Mouse (Mus musculus): ENCODE data around the gene Elf1.
A peak's percentile ranks its signal among the peaks of the same experiment; 100 is the strongest.

Elf1 gene

DNA sequence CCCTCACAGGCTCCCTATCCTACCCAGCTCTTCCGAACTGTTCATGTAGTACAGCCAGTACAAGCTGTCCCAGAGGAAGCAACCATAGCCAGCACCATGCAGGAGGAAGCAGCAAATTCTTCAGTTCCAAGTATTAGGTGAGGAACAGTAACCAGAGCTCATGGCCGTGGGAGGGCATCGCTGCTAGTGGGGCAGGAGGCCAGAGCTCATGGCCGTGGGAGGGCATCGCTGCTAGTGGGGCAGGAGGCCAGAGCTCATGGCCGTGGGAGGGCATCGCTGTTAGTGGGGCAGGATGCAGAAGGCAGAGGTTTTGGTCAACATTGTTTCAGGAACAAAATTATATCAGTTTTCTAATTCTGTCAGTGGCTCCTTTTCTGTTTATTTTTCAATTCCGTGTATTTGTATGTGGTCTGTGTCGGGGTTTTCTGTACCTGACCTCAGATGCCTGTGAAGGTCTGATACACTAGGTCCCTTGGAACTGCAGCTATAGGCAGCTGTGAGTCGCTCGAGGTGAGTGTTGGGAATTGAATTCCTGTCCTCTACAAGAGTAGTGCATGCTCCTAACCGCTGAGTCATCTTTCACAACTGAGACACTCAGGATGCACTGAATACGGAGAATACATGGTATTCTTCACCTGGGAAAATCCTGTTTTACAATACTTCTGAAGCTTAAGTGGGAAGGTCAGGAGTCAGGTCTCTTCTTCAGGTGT, 92.6 kb downstream of the Elf1 start:
- peak; percentile 52 for DNase-seq (ENCODE audit: low read depth, low spot score)

GRCm38 (mm10) chr14:79574361-79574760, 93.4 kb downstream of the Elf1 start:
- no peak for DNase-seq (ENCODE audit: low read depth, low spot score)

DNA sequence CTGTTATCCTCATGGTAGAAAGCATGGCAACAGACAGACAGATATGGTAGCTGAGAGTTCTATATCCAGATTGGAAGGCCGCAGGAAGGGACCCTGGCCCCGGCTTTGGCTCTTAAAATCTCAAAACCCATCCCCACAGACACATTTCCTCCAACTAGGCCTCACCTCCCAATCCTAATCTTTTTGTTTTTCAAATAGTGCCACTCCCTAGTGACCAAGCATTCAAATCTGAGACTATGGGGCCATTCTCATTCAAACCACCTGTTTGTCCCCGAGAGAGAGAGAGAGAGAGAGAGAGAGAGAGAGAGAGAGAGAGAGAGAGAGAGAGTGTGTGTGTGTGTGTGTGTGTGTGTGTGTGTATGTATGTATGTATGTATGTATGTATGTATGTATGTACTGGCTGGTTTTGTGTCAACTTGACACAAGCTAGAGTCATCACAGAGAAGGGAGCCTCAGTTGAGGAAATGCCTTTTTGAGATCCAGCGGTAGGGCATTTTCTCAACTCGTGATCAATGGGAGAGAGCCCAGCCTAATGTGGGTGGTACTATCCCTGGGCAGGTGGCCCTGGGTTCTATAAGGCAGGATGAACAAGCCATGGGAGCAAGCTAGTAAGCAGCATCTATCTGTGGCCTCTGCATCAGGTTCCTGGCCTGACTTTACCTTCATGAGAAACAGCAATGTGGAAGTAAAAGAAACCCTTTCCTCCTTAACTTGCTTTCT, 102.7 kb downstream of the Elf1 start:
- peak; percentile 94 for DNase-seq (ENCODE audit: low read depth, low spot score)

GRCm38 (mm10) chr14:79586499-79587138, 105.6 kb downstream of the Elf1 start:
- no peak for DNase-seq (ENCODE audit: low read depth, low spot score)

DNA sequence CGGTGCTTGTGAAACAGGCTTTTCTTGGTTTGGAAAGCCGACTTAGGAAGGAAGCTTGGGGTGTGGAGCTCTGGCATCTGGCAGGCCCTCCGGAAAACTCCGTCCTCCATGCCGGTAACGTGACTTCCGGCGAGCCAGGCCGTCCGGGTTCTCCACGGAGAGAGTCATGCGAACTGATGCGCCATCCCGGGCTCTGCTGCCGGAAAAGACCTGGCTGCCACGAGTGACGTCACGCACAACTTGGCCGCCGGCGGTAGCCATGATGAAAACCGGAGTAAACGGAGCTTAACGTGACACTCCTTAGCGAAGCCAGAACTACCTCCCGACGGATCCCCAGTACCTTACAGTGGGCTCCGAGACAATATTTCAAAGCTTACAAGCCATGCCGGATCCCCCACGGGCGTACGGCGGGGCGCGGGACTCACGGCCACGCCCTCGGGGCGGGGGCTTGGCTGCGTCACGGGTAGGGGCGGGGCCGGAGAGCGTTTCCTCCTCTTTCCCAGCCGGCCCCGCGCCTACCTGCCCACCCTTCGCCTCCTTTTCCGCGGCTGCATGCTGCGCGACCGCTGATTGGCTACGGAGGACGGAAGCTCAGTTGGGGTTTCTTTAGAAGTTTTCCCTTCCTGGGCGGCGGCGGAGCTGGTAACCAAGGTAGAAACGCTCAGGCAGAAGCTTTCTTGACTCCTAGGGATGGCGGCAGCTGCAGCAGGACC, 106.3 kb downstream of the Elf1 start, which contains the start of gene Sugt1:
Gene Sugt1 (plus strand): TSS at position 553 of the 713 bp plus-strand sequence.
- peak; percentile 98 for DNase-seq (ENCODE audit: low read depth, low spot score)

DNA sequence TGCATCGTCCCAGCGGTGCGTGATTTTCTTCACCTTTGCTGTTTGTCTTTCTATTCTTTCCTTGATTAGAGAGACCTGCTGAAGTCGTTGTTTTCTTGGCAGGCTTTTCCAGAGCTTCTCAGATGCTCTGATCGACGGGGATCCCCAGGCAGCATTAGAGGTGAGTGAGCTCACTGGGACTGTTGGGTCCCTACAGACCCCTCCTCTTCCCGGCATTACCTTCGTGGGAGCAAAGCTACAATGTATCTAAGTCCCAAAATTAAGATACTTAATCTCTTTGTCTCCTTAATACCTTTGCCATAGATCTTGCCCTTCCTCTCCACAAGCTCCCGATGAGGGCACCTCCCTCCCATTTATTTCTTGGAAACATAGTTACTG, 106.8 kb downstream of the Elf1 start:
- DNase-seq (ENCODE audit: low read depth, low spot score), result no peak

GRCm38 (mm10) chr14:79588534-79588951, 107.5 kb downstream of the Elf1 start:
- DNase-seq (ENCODE audit: low read depth, low spot score), result peak; percentile 62

GRCm38 (mm10) chr14:79589401-79589800, 108.4 kb downstream of the Elf1 start:
- peak; percentile 38 for DNase-seq (ENCODE audit: low read depth, low spot score)

- no peak for DNase-seq (ENCODE audit: low read depth, low spot score)
Measured at GRCm38 (mm10) chr14:79590916-79591315, 109.9 kb downstream of the Elf1 start.

DNA sequence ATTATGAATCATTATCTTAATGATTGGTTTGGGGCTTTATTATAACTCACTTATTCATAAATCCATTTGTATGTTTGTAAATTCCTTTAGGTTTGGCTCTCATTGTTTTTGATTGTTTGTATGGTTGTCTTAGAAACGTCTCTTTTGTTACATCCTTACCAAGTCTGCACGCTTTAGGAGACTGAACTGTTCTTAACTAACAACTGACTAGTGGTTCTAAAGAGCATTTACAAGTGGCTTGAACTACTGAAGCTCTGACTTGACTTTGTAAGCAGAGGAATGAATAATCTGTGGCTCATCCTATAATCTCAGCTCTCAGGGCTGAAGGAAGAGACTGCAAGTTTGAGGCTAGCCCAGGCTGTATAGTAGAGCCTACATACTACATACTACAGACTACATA, 110.6 kb downstream of the Elf1 start:
- peak; percentile 54 for DNase-seq (ENCODE audit: low read depth, low spot score)

DNA sequence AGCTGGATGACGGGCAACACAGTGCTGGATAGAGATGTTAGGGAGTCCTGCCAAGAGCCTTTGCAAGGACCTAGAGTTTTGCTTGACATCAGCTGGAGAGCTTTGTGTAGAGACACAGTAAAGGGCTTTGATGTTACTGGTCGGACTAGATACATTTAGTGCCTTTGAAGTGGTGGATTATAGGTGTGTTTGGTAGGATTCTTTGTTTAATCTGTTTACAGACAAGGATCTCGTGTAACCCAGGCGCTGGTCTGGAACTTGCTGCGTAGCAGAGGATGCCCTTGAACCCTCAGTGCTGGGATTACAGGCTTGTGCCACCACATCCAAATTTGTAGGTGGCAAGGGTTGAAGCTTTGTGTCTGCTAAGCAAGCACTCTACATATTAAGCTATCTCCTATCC, 113.1 kb downstream of the Elf1 start:
- no peak for DNase-seq (ENCODE audit: low read depth, low spot score)

DNA sequence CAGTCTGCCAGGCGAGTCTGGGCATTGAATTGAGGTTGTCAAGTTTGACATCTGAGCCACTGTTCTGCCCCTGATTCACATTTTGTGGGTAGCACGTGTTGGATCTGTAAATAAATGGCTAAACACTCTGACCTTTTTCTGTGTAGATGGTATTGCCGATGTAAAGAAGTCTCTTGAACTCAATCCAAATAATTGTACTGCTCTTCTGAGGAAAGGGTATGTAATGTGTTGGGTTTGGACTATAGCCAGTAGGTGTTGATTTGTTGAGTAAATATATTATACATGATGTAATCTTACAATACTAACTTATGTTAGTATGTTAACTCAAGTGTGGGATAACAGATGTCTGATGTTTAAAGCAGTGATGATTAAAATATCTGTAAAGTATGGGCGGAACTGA, 115.6 kb downstream of the Elf1 start:
- no peak for DNase-seq (ENCODE audit: low read depth, low spot score)

GRCm38 (mm10) chr14:79605881-79606280, 124.9 kb downstream of the Elf1 start:
- DNase-seq (ENCODE audit: low read depth, low spot score), result no peak

- DNase-seq (ENCODE audit: low read depth, low spot score), result no peak
Measured at GRCm38 (mm10) chr14:79606392-79606791, 125.4 kb downstream of the Elf1 start.

- DNase-seq (ENCODE audit: low read depth, low spot score), result no peak
Measured at GRCm38 (mm10) chr14:79606867-79607266, 125.9 kb downstream of the Elf1 start.

DNA sequence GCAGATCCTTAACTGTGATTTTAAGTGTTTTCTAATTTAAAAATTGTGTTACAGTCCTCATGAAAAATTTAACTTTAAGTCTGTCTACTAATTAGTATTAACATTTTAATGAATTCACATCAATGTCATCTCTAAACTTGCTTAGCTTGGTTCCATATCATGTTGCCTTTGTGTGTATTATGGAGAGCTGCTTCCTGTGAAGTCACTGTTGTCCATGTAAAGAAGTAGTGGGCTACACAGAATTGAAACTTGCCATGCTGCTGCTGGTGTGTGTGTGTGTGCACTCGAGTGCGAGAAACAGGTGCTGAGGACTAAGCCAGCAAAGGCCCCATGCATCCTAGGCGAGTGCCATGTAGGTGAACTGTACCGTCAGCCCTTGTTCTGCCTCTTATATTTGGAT, 126.4 kb downstream of the Elf1 start:
- no peak for DNase-seq (ENCODE audit: low read depth, low spot score)

DNA sequence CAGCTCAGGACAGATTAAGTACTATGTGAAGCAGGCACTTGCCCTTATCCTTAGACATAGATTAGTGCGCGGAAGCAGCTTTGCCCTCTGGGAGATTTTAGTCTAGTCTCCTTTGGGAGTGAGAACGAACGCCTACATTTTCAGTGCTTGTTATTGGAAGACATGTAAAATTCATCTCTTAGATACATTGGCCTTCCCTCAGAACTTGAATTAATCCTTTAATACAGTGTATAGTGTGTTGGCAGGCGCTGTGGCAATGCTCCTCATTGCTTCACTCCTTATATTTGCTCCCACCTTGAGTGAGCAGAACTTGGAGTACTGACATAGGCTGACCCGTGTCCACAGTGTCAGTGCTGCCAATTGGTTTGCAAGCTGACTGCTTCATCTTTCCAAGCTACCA, 127.3 kb downstream of the Elf1 start:
- no peak for DNase-seq (ENCODE audit: low read depth, low spot score)

- DNase-seq (ENCODE audit: low read depth, low spot score), result no peak
Measured at GRCm38 (mm10) chr14:79617121-79617828, 136.3 kb downstream of the Elf1 start.

- DNase-seq (ENCODE audit: low read depth, low spot score), result no peak
Measured at GRCm38 (mm10) chr14:79619802-79620201, 138.8 kb downstream of the Elf1 start.

DNA sequence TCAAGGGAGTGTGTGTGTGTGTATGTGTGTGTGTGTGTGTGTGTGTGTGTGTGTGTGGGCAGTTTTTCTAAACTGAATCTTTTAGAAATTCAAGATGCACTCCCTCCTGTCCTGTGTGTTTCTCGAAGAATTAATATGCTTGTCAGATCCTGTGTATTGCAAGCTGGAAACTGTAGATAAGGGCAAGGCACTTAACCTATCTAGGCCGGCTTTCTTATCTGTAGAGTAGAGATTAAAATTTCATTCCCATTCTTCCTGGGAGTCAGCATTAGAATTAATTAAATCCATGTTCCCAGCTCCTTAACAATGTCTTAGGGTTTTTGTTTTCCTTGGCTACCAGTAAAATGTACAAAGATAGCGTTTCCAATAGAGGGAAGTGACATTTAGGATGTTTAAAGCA, 140.1 kb downstream of the Elf1 start:
- DNase-seq (ENCODE audit: low read depth, low spot score), result no peak
